Mouse (Mus musculus) bone marrow macrophage, adult 2 months (primary cell): Measurements from ENCODE around the gene Mc3r.

ENCODE experiments used
- CTCF ChIP-seq: IDR thresholded peaks from 2 replicates; pipeline ENCODE4 v1.5.1; 2012; ENCODE audit warnings: low read depth, mild to moderate bottlenecking, low read length, moderate library complexity
- POLR2A ChIP-seq: IDR thresholded peaks from 2 replicates; pipeline ENCODE4 v1.6.1; 2012; ENCODE audit warnings: mild to moderate bottlenecking, low read depth, low read length, borderline replicate concordance

- TF ChIP-seq CTCF (no peak), POLR2A (no peak)
These were observed 21.6 kb downstream of the Mc3r start for GRCm38 (mm10) chr2:172269907-172270306.
